Mouse (Mus musculus): ENCODE measurements around the gene Tspan33.

Gene Tspan33

DNA sequence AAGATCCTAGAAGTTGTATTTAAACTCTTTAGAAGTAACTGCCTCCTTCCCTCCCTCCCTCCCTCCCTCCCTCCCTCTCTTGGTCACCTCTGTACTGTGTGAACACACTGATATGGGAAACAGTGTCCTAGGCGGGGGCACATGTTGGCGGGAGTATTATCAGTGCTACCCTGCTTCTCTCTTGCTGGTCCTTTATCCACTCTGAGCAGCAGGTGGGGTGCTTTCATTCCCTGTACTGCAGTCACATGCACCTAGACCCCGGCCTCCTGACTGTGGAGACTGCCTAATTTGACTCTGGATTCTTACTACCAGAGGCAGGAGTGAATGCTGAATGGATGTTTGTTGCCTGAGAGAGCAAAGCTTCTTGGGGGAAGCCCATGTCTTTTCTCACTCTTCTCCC, 3.5 kb downstream of the Tspan33 start:
- DNase-seq (ENCODE audit: extremely low read depth, low read depth, low spot score): no peak

DNA sequence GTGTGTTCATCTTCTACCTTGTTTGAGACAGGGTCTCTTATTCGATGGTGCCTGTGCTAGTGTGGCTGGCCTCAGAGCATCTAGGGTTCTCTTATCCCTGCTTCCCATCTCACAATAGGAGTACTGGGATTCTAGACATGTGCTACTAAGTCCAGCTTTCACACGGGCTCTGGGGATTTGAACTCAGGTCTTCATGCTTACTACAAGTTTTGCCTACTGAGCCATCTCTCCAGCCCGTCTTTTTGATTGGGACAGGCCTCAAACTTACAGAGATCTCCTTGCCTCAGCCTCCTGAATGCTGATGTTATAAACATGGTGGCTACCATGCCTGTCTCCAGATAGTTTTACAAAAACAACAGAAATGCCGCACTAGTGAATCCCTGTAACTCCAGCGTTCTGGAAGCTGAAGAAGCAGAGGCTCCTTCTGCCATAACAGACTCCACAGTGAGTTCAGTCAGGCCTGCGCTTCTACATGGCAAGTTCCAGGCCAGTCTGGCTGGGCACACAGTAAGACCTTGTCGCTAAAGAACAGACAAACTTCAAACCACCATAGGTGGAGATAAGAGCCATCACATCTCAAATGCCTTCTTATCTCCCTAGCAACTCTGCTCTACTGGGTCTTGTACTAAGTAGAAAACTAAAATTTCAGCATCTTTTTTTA, 5.2 kb downstream of the Tspan33 start:
- no peak for DNase-seq (ENCODE audit: extremely low read depth, low read depth, low spot score)

DNA sequence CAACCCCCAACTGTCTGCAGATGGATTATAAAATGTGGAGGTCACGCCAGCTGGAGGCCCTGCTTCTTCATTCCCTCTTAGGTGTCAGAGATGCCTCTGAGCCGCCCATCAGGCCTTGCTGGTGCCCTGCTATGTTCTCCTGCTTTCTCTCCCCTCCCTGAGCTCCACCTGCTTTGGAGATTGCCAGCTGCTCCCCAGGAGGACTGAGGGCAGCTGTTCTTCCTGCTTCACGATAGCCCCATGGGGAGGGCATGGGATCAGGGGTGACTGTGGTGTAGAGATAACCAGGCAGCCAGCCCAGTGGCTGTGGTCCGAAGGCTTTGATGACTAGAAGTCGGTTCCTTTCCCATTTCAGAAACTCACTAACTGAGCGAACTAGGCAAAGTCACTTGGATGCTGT, 7.0 kb downstream of the Tspan33 start:
- no peak for DNase-seq (ENCODE audit: extremely low read depth, low read depth, low spot score)

DNA sequence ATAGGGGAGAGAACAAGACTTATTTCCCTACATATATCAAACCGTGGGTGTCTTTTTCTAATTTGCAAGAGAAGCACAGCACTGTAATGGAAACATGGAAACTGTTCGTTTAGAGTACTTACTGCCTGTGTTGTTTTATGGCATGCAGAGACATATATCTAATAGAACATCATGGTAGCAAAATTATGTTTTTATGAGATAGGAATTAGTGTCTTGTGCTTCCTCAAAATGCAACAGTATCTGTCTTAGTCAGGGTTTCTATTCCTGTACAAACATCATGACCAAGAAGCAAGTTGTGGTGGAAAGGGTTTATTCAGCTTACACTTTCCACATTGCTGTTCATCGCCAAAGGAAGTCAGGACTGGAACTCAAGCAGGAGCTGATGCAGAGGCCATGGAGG, 8.1 kb downstream of the Tspan33 start:
- no peak for DNase-seq (ENCODE audit: extremely low read depth, low read depth, low spot score)

DNA sequence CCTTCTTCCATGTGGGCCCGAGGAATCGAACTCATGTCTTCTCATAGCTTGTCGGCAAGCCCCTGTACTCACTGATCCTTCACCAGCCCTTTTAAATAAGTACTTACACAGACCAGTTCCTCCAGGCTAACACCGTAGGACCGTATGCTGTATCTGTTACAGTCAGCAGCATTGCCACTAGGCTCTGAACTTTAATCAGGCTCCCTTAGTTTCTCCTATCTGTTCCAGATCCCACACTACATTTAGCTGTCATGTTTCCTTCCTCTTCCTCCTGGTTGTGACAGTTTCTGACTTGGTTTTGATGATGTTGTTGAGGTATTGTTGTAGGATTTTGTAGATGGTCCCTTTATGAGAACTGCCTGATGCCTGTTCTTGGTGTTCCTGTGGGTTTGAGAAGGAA, 10.1 kb downstream of the Tspan33 start:
- no peak for DNase-seq (ENCODE audit: extremely low read depth, low read depth, low spot score)

DNA sequence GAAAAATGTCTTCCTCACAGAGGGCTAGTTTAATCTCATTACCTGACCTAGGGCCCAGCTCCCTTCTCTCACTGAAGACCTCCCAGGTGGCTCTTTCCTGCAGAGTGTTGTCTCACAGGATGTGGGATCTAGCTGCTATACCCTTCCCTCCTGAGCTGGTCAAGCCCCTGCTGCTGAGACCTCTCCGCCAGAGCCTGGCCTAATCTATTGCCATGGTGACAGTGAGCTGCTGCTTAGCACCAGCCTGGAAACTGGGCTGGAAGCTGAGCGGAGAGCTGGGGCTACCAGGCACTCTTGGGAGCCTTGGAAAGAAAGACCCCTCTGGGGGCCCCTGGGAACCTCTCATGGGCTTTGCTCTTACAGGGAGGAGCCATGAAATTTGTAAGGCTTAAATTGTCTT, 13.9 kb downstream of the Tspan33 start:
- no peak for DNase-seq (ENCODE audit: extremely low read depth, low read depth, low spot score)

DNA sequence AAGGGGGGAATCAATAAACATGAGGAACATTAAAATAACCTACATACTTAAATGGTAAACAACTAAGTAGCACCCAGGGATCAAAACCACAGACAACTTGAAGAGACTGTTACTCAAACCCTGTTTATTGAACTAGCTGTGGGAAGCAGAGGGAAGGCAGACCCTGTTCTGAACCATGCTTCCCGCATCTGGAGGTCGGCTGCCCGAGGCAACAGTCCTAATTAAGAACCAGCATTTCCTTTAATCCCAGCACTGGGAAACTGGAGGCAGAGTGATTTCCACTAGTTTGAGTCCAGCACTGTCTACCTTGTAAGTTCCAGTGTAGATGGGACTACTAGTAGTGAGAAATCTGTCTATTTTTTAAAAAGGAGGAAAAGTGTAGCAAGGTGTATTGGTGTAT, 17.3 kb downstream of the Tspan33 start:
- no peak for DNase-seq (ENCODE audit: extremely low read depth, low read depth, low spot score)

DNA sequence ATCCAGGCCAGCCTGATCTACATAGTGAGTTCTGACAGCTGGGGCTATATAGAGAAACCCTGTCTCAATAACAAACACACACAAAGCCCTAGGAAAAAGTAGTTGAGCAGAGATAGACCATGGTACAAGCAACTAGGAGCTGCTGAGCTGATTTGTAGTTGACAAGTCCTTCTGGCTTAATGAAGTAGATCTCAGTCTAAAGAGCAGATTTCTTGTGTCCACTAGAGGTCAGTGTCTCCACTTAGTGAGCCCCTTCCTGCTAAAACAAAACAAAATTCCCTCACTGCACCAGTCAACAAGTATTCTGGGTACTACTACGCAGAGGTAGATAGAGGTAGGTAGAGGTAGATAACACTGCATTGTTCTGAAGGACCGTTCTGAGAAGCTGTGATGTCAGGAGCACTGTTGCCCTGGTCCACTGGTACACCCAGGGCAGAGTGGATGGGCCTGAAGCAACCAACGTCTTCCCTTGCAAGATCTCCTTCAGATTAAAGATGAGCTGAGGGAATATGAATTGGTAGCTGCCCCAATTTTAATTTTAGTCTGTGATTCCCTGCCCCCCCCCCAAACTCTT, 18.1 kb downstream of the Tspan33 start:
- DNase-seq (ENCODE audit: extremely low read depth, low read depth, low spot score): no peak

DNA sequence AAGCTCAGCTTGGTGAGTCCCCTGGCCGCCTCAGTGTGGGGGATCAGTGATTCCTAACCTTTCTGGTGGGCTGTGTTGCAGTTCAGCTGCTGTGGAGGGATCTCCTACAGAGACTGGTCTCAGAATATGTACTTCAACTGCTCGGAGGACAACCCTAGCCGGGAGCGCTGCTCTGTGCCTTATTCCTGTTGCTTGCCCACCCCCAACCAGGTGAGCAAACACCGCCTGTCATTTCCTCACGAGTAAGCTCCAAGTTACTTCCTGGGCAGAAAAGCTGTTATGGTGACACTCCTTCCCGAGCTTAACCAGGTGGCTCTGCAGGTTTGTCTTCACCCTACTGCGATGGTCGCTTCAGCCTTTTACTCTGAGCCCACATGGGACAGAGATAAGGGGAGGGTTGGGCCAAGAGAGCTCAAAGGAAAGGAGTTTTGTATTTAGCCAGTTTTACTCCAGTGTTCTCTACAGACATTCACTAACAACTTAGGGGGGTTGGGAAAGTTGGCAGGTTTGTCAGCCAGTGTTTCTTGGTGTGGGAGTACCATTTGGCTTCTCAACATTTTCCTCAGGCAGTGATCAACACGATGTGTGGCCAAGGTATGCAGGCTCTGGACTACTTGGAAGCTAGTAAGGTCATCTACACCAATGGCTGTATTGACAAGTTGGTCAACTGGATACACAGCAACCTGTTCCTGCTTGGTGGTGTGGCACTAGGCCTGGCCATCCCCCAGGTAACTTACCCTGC, 22.8 kb downstream of the Tspan33 start:
- peak; percentile 94 for DNase-seq (ENCODE audit: extremely low read depth, low read depth, low spot score)

DNA sequence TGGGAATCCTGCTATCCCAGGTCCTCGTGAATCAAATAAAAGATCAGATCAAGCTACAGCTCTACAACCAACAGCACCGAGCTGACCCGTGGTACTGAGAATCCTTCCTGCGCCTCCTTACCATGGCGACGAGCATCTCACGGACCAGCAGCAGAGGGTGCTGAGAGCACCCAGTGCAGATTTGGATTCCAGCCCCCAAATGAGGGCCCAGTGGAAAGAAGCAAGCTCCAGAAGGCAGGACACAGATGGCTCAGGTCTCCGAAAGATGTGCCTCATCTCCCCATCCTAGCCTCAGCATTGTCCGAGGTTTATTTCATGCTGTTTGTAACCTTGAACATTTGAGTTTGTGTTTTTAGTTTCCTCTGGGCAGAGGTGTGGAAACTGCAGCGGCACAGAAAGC, 23.5 kb downstream of the Tspan33 start:
- DNase-seq (ENCODE audit: extremely low read depth, low read depth, low spot score): no peak

DNA sequence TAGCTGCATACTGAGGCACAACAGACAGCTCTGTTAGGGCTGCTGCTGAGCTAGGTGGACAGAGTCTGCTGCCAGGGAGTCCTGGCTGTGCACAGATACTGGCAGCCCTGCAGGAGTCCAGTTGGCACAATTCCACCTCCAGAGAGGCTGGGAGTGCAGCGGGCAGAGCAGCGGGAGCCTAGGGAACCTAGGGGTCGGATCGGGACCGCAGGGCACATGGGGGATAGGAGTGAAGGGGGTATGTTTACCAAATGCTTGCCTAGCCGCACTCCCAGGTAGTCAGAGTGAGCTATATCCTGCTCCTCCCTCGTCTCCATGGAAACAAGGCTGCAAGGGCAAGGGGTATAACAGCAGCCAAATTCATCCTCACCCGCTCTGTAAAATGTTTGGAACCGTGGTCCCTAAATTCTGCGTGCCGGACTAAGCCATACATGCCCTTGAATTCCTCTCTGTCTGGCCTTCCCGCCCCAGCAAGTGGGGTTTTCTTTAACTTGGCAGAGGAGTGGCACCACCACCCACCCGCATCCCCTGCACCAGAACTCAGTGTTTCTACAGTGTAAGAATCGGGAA, 24.0 kb downstream of the Tspan33 start:
- DNase-seq (ENCODE audit: extremely low read depth, low read depth, low spot score): peak; percentile 34

DNA sequence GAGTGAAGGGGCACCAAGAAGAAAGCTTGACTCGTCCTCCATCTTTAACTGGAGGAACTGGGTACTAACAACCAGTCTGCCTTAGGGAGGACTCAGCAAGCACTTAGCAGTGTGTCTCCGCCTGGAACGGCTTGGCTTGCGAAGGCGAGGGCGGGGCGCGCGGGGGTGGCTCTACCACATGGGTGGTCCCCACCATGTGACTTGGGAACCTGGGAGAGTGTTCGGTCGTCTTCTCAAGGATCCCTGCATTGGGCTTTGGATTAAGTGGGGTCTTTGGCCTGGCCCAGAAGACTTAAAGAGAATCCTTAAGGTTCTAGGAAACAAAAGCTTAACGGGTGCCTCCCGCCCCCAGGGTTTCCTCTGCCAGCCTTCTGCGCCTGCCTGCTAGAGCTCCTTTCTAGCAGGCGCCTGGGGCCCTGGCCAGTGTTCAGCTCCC, 24.9 kb downstream of the Tspan33 start:
- no peak for DNase-seq (ENCODE audit: extremely low read depth, low read depth, low spot score)

DNA sequence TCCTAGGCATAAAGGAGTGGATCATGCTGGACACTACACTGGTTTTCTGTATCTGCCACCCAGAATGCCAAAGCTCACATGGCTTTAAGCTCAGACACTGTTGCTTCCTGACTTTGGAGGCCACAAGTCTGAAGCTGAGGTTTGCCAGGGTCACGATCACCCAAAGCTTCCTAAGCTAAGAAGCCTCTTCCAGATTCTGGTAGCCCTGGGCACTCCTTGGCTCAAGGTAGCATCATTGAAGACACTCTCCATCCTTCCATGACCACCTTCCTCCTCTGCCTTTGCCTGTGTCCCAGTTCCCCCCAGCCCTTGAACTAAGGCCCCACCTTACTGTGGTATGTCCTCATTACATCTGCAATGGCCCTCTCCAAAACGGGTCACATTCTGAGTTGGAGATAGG, 27.9 kb downstream of the Tspan33 start:
- no peak for DNase-seq (ENCODE audit: extremely low read depth, low read depth, low spot score)

DNA sequence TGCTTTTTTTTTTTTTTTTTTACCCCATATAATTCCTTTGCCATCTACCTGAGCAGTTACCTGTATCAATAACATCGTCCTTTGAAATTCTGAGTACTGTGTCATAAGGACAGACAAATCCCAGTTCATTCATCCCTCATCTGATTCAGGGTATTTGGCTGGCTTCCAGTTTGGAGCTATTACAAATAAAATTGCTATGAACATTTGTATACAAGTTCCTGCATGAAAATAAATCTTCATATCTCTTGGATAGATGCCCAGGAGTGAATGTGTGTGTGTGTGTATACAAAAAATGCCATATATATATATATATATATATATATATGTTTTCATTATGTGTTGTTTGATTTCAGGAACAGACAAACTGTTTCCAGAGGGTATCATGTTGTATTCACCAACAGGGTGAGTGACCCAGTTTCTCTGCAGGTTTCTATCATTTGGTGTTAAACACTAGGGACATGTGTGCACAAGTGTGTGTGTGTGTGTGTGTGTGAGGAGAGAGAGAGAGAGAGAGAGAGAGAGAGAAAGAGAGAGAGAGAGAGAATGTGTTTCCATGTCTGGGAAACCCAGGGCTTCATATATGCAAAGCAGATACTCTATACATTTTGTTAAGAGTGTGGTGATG, 32.7 kb downstream of the Tspan33 start:
- no peak for DNase-seq (ENCODE audit: extremely low read depth, low read depth, low spot score)

DNA sequence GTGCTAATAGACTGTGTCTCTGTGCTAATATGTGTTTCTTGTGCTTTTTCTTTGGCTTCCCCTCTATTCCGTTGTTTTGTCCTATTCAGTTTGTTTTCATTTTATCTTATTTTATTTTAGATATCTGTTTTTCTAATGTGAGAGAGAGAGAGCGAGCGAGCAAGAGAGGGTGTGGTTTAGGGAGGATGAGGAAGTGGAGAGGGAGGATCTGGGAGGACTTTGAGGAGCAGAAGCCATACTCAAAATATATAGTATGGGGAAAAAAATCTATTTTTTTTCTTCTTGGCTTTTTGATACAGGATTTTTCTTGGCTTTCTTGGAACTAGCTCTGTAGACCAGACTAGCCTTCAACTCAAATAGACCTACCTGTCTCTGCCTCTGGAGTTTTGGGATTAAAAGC, 34.0 kb downstream of the Tspan33 start:
- DNase-seq (ENCODE audit: extremely low read depth, low read depth, low spot score): no peak

DNA sequence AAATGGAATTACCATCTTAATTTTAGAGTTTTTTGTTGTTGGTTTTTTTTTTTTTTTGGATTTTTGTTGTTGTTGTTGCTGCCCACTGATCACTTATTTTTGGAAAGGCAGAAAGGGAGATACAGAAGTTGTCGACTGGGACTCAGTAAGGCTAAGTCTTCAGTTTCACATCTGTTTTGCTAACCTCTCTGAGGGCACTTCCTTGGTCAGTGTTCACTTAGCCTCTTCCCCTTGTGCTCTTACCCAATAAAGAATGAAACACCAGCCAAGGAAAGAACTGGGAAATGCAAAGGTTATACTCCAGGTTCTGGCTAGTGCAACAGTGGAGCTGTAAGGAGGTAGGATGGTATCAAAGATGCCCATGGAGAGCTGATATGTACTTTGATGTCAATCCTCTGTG, 35.5 kb downstream of the Tspan33 start:
- no peak for DNase-seq (ENCODE audit: extremely low read depth, low read depth, low spot score)

DNA sequence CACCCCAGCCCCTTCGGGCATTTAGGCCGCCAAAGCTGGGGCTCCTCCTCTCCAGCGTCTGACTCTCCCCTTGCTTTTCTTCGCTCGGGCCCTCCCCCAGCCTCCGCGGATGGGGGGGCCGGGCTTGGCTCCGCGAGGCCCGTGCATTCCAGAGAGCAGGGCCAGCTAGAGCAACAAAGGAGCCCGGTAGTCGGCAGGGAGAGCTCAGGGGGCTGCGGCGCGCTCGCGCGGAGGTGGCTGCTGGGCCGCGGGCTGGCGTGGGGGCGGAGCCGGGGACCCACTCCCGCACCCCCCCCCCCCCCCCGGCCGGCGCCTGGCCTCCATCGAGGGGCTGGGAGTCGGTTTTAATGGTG, 41.3 kb downstream of the Tspan33 start, which contains the start of gene Smo:
TSS of gene Smo (plus strand) at position 168 of the 353 bp plus-strand sequence.
- no peak for DNase-seq (ENCODE audit: extremely low read depth, low read depth, low spot score)

DNA sequence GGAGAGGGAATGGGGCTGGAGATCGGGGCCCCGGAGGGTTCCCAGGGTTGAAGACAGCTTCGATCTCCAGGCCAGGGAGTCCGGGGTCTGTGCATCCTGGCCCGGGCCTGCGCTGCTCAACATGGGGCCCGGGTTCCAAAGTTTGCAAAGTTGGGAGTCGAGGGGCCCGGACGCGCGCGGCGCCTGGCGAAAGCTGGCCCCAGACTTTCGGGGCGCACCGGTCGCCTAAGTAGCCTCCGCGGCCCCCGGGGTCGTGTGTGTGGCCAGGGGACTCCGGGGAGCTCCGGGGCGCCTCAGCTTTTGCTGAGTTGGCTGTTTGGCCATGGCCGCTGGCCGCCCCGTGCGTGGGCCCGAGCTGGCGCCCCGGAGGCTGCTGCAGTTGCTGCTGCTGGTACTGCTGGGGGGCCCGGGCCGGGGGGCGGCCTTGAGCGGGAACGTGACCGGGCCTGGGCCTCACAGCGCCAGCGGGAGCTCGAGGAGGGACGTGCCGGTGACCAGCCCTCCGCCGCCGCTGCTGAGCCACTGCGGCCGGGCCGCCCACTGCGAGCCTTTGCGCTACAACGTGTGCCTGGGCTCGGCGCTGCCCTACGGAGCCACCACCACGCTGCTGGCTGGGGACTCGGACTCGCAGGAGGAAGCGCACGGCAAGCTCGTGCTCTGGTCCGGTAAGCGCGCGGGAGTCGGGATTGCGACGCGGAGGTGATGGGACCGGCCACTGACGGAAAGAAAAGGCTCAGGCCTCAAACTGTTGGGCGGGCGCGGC, 41.8 kb downstream of the Tspan33 start:
- DNase-seq (ENCODE audit: extremely low read depth, low read depth, low spot score): no peak

DNA sequence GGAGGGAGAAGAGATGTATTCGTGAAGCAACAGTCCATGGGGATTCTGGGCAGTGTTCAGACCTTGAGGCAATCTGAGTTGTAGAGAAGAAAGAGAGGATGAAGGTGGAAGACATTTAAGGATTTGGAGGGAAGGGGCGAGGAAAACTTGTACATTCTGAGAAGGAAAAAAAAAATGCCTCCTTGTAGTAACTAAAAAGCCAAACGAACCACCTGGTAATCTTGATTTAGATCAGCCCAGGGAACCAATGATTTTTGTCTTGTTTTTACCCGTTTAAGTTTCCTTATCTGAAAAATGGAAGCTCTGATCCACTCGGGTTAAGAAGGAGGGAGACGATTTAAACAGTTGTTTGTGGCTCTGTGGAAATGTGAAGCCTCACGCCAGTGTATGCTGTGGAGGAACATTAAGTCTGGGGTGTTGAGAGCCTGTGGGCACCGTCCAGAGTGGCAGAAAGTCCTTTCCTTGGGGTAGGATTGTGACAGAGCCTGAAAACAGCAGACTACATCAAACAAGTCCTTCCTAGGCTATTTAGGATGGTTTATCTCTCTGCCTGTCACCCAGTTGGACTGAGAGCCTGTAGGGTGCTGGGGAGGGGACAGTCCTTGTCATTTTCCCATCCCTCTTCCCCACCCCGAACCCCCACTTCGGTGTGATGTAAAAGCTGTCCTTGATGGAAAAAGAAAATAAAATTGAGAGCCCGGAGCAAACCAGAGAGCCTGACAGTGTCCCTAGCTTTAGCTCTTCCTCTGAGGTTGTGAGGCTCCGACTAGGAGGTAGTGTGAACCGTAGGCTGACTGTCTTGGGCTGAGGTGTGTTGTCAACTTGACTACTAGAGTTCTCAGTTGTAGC, 42.8 kb downstream of the Tspan33 start:
- DNase-seq (ENCODE audit: extremely low read depth, low read depth, low spot score): no peak
